Mouse (Mus musculus): Measurements from ENCODE around the gene Impad1. TPM values are rescaled to one million over a fixed set of nuclear protein-coding genes. Genes with fewer than 3 reads are reported as not detected.

The Impad1 gene
- total RNA-seq (2023): 10.6 TPM

DNA sequence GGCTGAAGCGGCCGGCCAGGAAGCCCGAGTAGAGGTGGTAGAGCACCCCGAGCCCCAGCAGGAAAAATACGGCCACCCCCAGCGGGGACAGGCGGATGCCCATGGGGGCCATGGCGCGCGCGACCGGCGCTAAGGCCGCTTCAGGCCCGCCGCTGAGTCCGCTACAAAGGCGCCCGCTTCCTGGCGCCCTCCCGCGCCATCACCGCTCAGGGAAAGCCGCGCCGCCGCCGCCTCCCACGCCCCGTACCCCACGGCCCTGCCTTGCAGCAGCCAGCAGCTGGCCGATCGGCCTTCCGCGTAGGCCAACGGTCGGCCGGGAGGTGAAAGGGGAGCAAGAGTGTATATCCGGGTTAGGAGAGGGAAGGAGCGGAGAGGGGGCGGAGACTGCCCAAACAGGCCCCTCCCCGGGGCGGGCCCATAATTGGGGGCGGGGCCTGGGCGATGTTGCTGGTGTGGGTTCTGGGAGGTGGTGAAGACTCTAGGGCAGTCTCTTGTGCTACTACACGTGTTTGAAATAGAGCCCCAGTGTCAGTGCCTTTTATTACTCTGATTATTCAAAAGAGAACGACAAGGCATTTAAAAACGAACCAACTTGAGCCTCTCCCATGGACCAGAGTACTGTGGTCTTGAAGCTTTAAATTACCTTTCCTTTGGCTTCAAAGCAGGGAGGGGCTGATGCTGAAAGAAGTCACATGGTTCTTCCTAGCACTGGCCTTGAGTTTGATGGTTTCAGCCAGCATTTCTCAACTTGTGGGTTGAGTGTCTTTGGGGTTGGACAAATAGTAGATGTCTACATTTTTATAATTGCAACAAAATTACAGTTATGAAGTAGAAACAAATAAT is at the start of gene Impad1:
Impad1 (minus strand) TSS at position 364 of the 843 bp plus-strand sequence.

